Mouse (Mus musculus): ENCODE results near the gene Slc27a2. TPM values are rescaled to one million over a fixed set of nuclear protein-coding genes. Genes with fewer than 3 reads are reported as not detected.

Gene Slc27a2
- polyA plus RNA-seq (2014; fragmentation: Illumina TruSeq; extraction: RNeasy Lipid Tissue Mini Kit (QIAGEN cat#74804); ENCODE audit: low read depth, low replicate concordance) = 4.3 TPM

DNA sequence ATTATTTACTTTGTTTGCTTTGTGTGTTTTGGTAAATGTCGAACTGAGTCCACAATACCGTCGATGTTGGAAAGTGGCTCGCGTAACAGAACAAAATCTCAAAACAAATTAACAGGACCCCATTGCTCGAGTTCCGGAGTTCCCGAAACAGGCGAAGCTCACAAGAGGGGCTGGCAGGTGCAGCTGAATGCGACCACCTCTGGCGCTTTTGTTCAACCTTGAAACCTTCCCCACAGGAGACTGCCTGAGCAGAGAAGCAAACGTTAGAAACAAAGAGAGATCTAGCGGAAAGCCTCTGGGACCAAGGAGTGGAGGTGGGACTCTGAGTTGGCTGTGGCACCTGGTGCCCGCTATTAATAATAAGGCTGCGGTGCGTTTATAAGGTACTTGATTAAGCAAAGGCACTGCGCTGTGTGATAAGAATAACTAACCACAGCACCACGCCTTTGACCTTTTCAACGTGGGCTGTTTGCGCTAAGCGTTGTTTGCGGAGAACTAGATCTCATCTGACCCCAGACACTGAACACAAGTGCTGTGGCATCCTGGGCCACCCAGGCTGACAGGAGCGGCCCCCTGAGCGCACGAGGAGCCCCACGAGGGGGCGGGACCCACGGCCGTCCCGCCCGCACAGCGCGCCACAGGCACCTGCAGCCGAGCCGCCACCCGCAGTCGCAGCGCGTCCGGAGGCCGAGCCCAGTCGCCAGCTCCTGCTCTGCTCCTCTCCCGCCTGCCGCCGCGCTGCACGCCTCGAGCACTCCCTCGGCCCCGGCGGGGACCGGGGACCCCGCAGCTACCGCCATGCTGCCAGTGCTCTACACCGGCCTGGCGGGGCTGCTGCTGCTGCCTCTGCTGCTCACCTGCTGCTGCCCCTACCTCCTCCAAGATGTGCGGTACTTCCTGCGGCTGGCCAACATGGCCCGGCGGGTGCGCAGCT lies at the start of gene Slc27a2:
TSS of gene Slc27a2 (plus strand) at position 51 of the 934 bp plus-strand sequence.

DNA sequence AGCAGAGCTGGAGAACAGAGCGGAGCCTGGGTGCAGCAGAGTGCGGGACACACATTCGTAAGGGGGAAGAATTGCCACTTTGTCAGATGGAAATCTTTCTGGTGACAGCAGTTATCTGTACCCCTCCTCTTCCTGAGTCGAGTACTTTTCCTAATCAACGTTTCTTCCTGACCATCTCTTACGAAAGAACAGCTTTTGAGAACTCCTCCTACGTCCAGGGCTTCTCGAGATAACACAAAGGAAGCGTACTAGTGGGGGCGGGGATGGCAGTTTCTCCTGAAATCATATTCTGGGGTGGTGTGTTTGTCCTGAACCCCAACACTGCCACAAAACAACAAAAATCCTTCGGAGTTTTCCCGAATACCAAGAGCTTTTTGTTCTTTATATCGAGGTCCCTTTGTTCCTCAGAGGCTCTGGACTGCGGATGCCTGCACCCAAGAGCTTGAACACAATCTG lies 67.1 kb downstream of the Slc27a2 start, which contains the start of gene Hdc:
TSS of gene Hdc (minus strand) at position 51 of the 456 bp plus-strand sequence.

Other genes with a start within 250 kb of the Slc27a2 start
- gene Atp8b4, start 51.7 kb upstream of the Slc27a2 start, polyA plus RNA-seq (2014; fragmentation: Illumina TruSeq; extraction: RNeasy Lipid Tissue Mini Kit (QIAGEN cat#74804); ENCODE audit: low read depth, low replicate concordance) = 0.98 TPM
- 0.19 TPM for gene Hdc, start 66.9 kb downstream of the Slc27a2 start, polyA plus RNA-seq (2014; fragmentation: Illumina TruSeq; extraction: RNeasy Lipid Tissue Mini Kit (QIAGEN cat#74804); ENCODE audit: low read depth, low replicate concordance)
- gene Gabpb1, start 123.9 kb downstream of the Slc27a2 start, polyA plus RNA-seq (2014; fragmentation: Illumina TruSeq; extraction: RNeasy Lipid Tissue Mini Kit (QIAGEN cat#74804); ENCODE audit: low read depth, low replicate concordance) = 35.4 TPM
- gene Usp8, start 154.9 kb downstream of the Slc27a2 start, polyA plus RNA-seq (2014; fragmentation: Illumina TruSeq; extraction: RNeasy Lipid Tissue Mini Kit (QIAGEN cat#74804); ENCODE audit: low read depth, low replicate concordance) = 85.3 TPM
- not detected for gene Usp50, start 231.1 kb downstream of the Slc27a2 start, polyA plus RNA-seq (2014; fragmentation: Illumina TruSeq; extraction: RNeasy Lipid Tissue Mini Kit (QIAGEN cat#74804); ENCODE audit: low read depth, low replicate concordance)

All from sigmoid colon, adult 10 weeks (tissue).